Mouse (Mus musculus) heart, adult 2 months (tissue): ENCODE results near the gene Agap3. TPM values are rescaled to one million over a fixed set of nuclear protein-coding genes. Genes with fewer than 3 reads are reported as not detected.

Experiments used
- DNase-seq, 2 experiments: peaks; one replicate each; pipeline ENCODE4 v3.0.0; 2021
- H3K27ac ChIP-seq: fragments of 200-600 bp; 2 replicates; pipeline ENCODE4 v1.8.1; 2022
- H3K27me3 ChIP-seq: fragments of 200-500 bp; 2 replicates; pipeline ENCODE4 v1.6.1; 2012; ENCODE audit warnings: mild to moderate bottlenecking, low read length, inconsistent platforms, mixed read lengths; ENCODE audit not compliant: control insufficient read depth, insufficient read depth
- H3K36me3 ChIP-seq: fragments of 200-500 bp; 2 replicates; pipeline ENCODE4 v1.6.1; 2012; ENCODE audit warnings: low read length, inconsistent platforms; ENCODE audit not compliant: control insufficient read depth, insufficient read depth
- H3K4me1 ChIP-seq: fragments of 200-500 bp; 2 replicates; pipeline ENCODE4 v1.6.1; 2011; ENCODE audit warnings: low read length; ENCODE audit not compliant: control insufficient read depth, insufficient read depth
- H3K4me3 ChIP-seq: fragments of 200-600 bp; 2 replicates; pipeline ENCODE4 v1.8.1; 2022
- H3K79me2 ChIP-seq: fragments of 200-500 bp; replicated peaks from 2 replicates; pipeline ENCODE4 v1.6.1; 2012; ENCODE audit warnings: mild to moderate bottlenecking, inconsistent platforms, low read length, moderate library complexity, mixed read lengths; ENCODE audit not compliant: control insufficient read depth, insufficient read depth
- H3K9ac ChIP-seq: fragments of 200-500 bp; 2 replicates; pipeline ENCODE4 v1.6.1; 2012; ENCODE audit warnings: low read depth, mild to moderate bottlenecking, control low read depth, inconsistent platforms, low read length, mixed read lengths
- CTCF ChIP-seq: fragments of 200-600 bp; IDR thresholded peaks from 2 replicates; pipeline ENCODE4 v1.8.1; 2022; ENCODE audit warnings: antibody characterized with exemption, mild to moderate bottlenecking, moderate library complexity
- EP300 ChIP-seq: fragments of 200-500 bp; IDR thresholded peaks from 2 replicates; pipeline ENCODE4 v1.6.1; 2011; ENCODE audit warnings: low read depth, low read length, control low read depth; ENCODE audit not compliant: insufficient read depth
- POLR2A ChIP-seq: fragments of 200-500 bp; IDR thresholded peaks from 2 replicates; pipeline ENCODE4 v1.6.1; 2011; ENCODE audit warnings: mild to moderate bottlenecking, low read depth, low read length, control low read depth; ENCODE audit not compliant: insufficient read depth
- WGBS: fragments of 180-500 bp; shearing (Covaris S2); methylation state at CpG from one replicate; pipeline ENCODE4 v1.1.7; 2018; 5-methylcytosine and 5-hydroxymethylcytosine counted together
- intact Hi-C: fragments of 180-260 bp; cut with DNase I; formaldehyde crosslinking; loops from one replicate; pipeline ENCODE4 v1.15.1; 2025
- polyA plus RNA-seq: library from polyadenylated mRNA; depleted of rRNA; stranded (reverse); fragments of >200 nt; gene quantifications from 2 replicates; pipeline ENCODE4 v1.2.3, GENCODE M21; 2012
- total RNA-seq, 2 experiments: library from RNA; stranded (reverse); gene quantifications; 2 replicates each; pipeline ENCODE4 v1.2.3; 2021

Agap3 gene
- total and polyA plus RNA-seq, 3 experiments: 88.4 to 103 (median 102) TPM

DNA sequence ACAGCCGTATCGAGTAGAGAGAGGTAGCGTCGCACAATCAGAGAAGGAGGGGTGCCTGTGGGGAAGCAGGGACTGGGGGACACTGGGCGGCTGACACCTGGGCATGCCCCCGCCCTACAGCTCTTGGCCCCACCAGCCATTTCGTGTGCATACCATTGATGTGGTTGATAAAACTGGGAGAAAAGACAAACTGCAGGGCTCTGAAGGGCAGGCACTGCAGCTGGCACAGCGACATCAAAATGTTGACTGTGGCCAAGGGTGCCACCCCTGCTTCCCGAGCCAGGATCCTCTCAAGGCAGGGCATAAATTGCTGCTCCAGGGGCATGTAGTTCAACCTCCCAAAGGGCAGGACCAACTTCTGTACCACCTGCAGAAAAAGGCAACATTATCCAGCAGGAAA lies 9.9 kb upstream of the Agap3 start:
- no peaks in the 10 kb centered on the region for H3K36me3 ChIP-seq
- no peaks in the 10 kb centered on the region for H3K27me3 ChIP-seq
- no peak for TF ChIP-seq POLR2A
- no peak for TF ChIP-seq CTCF
- TF ChIP-seq EP300: no peak
- H3K4me3 ChIP-seq: no peak overlapping the region
- H3K9ac ChIP-seq: no peak overlapping the region
- H3K79me2 ChIP-seq: no peaks in the 10 kb centered on the region
- intact Hi-C loops: loop anchor here (10.0 kb wide), 1 partner anchor 393 kb away; no protein-coding TSS in a partner anchor
- no peak for DNase-seq
- WGBS: 70% methylated on average over 9 of the region's 9 CpGs
- H3K4me1 ChIP-seq: no peaks in the 10 kb centered on the region
- H3K27ac ChIP-seq: no peak overlapping the region

DNA sequence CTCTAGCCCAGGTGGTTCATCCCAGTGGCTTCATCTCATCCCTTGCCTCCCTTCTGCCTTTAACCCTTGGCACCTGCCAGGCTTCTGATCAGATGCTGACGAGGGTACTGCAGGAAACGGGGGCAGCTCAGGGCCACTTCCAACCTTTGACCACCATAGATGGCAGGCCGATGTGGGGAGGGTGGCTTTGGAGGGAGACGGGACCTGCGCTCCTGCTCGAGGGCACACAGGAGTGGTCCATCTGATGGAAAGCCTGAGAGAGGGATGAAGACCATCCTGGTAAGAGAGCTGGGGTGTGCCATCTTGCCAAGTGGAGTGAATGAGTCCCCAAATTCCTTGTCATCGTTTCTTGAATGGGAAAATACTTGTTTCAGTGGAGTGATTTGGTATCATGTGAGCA lies 8.8 kb upstream of the Agap3 start:
- WGBS: 87% methylated on average over 7 of the region's 7 CpGs
- intact Hi-C loops: loop anchor here (10.0 kb wide), 1 partner anchor 392 kb away; no protein-coding TSS in a partner anchor
- Histone ChIP-seq H3K4me1 (peaks cover 3% of the 10 kb centered on the region; the same call in 1 of the 2 replicates), H3K79me2 (no peaks in the 10 kb centered on the region), H3K4me3 (no peak overlapping the region), H3K9ac (no peak overlapping the region), H3K27me3 (no peaks in the 10 kb centered on the region), H3K36me3 (no peaks in the 10 kb centered on the region), H3K27ac (no peak overlapping the region)
- DNase-seq: no peak
- TF ChIP-seq POLR2A (no peak), EP300 (no peak), CTCF (no peak)

DNA sequence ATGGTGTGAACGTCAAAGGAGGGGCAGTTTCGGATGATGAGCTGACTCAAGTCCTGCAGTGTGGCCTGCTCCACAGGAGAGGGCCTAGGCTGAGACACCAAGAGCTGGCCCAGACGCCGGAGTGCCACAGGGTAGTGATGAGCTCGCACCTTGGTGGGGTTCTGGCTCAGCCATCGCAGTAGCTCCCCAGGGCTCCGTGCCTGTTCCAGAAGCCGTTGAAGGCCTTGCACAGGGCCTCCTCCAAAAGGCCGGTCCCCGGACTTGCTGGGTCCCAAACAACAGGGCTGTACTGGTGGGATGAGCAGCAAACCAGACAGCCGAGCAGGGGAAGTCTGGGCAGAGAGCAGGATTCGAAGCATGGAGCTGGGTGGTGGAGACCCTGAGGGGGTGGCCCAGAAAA lies 8.1 kb upstream of the Agap3 start:
- intact Hi-C loops: loop anchor here (2.0 to 10.0 kb wide), 2 partner anchors 17 to 391 kb away; no protein-coding TSS in a partner anchor
- Histone ChIP-seq H3K4me1 (peaks cover 3% of the 10 kb centered on the region; the same call in 1 of the 2 replicates), H3K36me3 (no peaks in the 10 kb centered on the region), H3K79me2 (no peaks in the 10 kb centered on the region), H3K27me3 (no peaks in the 10 kb centered on the region), H3K9ac (peak overlapping the region; percentile 20; the same call in 1 of the 2 replicates), H3K27ac (peak overlapping the region; percentile 97; the same call in 1 of the 2 replicates), H3K4me3 (peak overlapping the region; percentile 76)
- TF ChIP-seq CTCF: no peak
- 74% methylated on average over 12 of the region's 12 CpGs for WGBS
- DNase-seq: no peak

DNA sequence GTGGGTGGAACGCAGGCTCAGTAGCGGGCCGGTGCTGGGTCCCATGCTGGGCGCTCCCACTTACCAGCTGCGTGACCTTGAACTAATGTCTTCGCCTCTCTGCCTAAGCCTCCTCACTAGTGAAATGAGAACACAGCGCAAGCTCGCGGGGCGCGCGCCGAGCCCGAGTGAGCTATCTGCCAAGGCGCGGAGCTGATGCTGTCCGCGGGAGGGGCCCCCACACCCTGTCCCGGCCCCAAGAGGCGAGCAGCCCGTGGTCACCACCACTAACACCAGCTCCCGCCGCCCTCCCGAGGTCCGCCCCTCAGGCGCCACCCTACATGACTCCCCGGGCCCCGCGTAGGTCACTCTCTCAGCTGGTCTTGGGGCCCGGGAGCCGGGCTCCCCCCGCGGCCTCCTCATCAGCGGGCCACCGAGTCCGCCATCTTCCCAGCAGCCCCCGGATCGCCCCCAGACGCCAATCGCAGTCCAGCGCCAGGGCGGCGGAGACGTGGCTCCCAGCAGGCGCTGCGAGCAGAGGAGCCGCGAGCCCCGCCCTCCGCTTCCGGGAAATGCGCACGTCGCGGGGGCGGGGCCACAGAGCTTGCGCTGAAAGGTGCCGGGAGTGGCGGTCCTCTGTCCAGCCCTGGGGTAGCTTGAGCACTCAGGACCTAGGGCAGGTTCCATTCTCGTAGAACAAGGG lies 7.1 kb upstream of the Agap3 start, which contains the start of gene Fastk:
Gene Fastk (minus strand): TSS at position 542 of the 682 bp plus-strand sequence.
- under 1% methylated on average over 60 of the region's 60 CpGs for WGBS

DNA sequence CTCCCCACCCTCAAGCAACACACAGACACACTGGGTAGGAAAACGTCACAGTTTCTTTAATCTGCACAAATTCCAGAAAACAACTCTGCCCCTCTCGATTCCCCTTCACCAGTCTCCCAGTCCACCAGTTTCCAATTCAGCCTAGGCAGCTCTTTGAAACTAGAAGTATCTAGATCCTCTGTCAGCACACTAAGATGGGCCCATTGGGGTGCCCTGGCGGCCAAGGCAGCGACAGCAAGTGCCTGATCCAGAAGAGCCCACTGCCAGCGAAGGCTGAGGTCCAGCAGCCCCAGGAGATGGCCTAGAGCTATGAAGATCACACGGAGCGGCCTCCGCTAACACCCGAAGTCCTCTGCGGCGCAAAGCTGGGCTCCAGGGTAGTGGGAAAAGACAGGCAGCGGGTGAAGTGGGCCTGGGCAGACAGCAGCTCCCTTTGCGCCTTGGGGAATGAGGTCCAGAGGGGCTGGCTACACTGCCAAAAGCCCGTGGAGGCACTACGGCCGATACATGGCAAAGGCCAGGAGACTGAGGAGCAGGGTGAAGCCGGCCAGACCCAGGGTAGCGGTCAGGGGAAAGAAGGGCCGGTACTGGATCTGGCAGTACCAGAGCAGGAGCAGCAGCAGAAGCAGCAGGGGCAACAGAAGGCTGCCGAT lies 6.4 kb upstream of the Agap3 start:
- Histone ChIP-seq H3K4me1 (peaks cover 3% of the 10 kb centered on the region; the same call in 1 of the 2 replicates), H3K27ac (peak overlapping the region; percentile 97), H3K36me3 (no peaks in the 10 kb centered on the region), H3K4me3 (peak overlapping the region; percentile 76), H3K79me2 (no peaks in the 10 kb centered on the region), H3K9ac (peak overlapping the region; percentile 19), H3K27me3 (no peaks in the 10 kb centered on the region)
- DNase-seq: no peak
- 57% methylated on average over 20 of the region's 20 CpGs for WGBS
- 0 out of 2 replicates have a peak, but pooled peaks have one; percentile 11 for TF ChIP-seq CTCF
- TF ChIP-seq EP300: no peak
- TF ChIP-seq POLR2A: no peak
- intact Hi-C loops: loop anchor here (2.0 to 10.0 kb wide), 2 partner anchors 19 to 389 kb away; no protein-coding TSS in a partner anchor

More for the DNA sequence above, 7.1 kb upstream of the Agap3 start, which contains the start of gene Fastk:
- peak within 1 kb of the TSS; percentile 91 for H3K9ac ChIP-seq
- no peaks in the 10 kb centered on the region for H3K79me2 ChIP-seq
- H3K27me3 ChIP-seq: no peaks in the 10 kb centered on the region
- H3K4me3 ChIP-seq: peak within 1 kb of the TSS; percentile 76
- TF ChIP-seq EP300 (peak; percentile 69), POLR2A (peak; percentile 91), CTCF (no peak)
- H3K4me1 ChIP-seq: peaks cover 3% of the 10 kb centered on the region; the same call in 1 of the 2 replicates
- H3K36me3 ChIP-seq: no peaks in the 10 kb centered on the region
- intact Hi-C loops: loop anchor here (2.0 to 10.0 kb wide), 2 partner anchors 18 to 390 kb away; no protein-coding TSS in a partner anchor
- peak within 1 kb of the TSS; percentile 97 for H3K27ac ChIP-seq
- peak; percentile 95 to 97 for DNase-seq
